Mouse (Mus musculus): ENCODE results near the gene Gsto2.

Gene Gsto2

DNA sequence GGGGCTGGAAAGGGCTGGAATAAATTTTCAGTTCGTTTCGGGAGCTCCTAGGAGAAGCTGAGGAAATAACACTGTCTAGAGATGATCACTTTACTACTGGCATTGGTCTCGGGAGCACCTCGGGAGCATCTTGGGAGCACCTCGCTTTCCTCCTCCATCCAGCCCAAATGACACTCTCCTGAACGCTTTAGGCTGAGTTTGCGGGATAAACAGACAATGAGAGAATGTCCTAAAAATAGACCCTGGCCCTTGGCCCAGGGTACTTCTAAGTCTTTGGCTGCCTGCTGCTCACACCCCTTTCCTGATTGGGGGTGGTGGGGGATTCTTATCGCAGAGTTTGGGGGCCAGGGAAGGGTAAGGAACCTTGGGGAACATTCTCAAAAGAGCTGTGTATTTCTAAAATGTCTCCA, 54.6 kb downstream of the Gsto2 start:
- peak; percentile 34 for DNase-seq (ENCODE audit: low spot score)

DNA sequence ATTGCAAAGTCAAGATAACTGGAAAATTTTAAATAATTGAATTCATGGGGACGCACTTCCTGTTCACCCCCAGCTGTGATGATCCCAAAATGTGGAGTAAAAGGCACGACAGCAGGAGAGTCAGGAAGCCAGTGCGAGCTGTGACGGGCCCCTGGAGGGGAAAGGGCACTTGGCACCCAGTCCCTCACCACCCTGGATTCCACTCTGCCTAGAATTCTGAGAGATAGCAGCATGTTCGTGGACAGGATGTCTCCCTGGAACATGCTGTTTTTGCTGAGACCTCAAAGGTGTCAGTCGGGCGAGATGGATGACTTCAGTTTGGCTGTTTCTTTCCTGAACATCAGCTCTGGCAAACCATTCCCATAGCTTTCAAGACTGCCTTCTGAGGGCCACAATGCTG, 60.5 kb downstream of the Gsto2 start:
- DNase-seq (ENCODE audit: low spot score): no peak

DNA sequence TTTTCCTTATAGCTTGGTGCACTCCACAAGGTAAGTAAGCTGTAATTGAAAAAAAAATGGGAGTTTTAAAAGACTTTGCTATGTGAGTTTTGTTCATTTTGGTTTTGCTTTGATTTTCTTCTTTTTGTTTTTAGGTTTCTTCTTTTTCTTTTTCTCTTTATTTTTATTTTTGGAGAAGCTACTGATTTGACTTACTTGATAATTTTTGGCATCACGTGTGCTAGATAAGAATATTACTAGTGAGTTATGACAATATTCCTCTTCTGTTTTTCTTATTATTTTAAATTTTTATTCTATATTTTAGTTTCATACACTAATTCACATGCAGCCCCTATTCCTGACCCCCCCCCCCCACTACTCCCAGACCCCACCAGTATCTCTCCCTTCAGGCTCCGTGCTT, 61.7 kb downstream of the Gsto2 start:
- no peak for DNase-seq (ENCODE audit: low spot score)

DNA sequence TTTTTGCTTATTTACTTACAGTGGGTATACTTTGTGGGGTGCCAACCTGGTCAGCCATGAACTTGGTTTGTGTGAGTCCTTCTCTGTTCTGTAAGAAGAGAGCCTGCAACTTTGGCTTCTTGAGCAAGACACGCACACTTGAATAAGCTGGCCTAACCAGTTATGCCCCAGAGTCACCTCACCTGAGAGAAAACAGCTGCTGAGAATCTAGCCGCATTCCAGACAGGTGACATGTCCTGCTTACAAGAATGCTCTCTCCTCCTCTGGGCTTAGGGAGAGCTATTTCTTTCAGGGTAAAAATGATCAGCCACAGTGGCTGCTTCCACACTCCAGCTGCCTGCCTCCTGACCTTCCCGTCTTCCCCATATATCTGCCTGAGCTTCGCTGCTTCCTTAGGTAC, 63.7 kb downstream of the Gsto2 start:
- DNase-seq (ENCODE audit: low spot score): no peak

DNA sequence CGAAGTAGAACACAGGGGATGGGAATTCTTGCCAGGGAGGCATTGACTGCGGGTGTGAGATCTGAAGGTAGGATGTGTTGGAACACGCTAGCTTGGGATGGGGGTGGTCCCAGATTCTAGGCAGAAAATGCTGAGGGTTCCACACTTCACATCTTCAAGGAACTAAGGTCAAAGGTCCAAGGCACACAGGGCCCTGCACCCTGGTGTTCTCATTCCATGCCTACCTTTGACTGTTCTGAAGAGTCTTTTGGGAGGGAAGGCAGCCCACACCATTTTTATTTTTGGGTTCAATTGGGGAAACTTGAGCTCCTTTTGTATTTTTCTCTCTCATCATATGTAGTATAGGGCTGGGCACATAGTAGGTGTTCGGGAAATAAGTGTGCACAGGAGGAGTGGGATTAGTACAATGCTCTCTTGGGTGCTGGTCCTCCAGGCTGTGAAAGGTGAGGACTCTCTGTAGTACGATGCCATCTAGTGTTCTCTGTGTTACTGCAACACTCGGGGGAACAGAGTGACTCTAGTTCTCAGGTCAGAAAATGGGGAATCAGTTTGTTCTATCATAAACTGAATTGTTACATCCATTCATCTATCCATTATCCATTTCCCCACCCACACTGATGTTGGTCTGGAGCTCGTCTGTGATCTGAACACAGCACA, 66.8 kb downstream of the Gsto2 start:
- peak; percentile 74 for DNase-seq (ENCODE audit: low spot score)

DNA sequence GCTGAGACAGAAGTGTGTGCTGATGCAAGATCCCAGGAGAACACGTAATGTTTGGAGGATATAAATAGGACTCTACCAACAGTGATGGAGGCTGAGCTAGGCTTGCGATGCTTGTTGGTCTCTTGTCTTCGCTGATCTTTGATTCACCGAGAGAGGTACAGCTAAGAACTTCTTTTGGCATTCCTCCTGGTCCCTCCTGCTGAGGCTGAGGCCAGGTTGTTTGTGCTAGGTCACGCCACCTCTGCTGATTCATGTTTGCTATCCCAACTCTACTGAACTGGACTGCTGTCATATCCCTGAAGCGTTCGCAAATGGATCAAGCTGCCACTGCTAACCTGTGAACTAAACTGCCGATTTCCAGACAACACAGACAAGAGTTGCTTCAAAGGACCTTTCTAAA, 68.8 kb downstream of the Gsto2 start:
- DNase-seq (ENCODE audit: low spot score): no peak

DNA sequence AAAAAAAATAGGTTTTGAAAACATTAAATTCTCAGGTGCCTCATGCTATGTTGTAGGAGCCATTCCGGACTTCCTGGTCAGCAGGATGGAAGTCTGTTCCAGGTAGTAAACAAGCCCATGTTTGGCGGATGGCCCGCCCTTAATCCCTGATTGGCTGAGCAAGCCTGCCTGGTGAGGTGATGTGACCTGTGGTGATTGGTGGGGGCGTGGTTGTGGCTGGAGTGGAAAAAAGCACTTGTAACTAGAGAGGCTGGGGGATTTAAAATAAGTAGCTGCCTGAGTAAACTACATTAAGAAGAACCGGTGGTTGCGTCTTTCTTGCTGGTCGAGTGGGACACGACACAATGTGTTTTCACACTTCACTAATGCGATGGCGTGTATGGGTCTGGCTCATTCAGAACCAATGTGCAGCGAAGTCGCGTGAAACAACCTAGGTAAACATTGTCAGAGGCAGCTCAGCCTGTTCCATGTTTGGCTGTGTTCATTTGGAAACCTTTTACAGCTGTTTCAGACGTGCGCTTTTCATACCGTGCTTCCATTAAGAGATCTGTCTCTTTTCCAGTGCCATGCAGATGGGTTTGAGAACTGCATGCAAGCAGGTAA, 69.4 kb downstream of the Gsto2 start:
- no peak for DNase-seq (ENCODE audit: low spot score)

DNA sequence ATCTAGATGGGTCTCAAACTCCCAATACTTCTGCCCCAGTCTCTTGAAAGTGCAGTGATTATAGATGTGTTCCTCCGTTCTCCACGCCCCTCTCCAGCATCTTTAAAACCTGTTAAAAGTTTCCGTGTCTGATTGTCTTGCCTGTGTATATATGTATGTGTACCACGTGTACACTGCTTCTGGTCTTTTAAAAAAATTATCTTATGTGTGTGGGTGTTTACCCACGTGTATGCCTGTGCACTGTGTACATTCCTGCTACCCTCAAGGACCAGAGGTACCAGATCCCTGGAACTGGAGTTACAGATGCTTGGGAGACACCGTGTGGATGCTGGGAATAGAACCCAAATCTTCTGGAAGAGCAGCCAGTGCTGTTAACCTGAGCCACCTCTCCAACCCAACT, 70.2 kb downstream of the Gsto2 start:
- DNase-seq (ENCODE audit: low spot score): no peak
